Mouse (Mus musculus) heart, adult 2 months (tissue): ENCODE results near the gene Zfp280b.

Experiments used
- EP300 ChIP-seq: fragments of 200-500 bp; IDR thresholded peaks from 2 replicates; pipeline ENCODE4 v1.6.1; 2011; ENCODE audit warnings: low read depth, low read length, control low read depth; ENCODE audit not compliant: insufficient read depth
- POLR2A ChIP-seq: fragments of 200-500 bp; IDR thresholded peaks from 2 replicates; pipeline ENCODE4 v1.6.1; 2011; ENCODE audit warnings: mild to moderate bottlenecking, low read depth, low read length, control low read depth; ENCODE audit not compliant: insufficient read depth

DNA sequence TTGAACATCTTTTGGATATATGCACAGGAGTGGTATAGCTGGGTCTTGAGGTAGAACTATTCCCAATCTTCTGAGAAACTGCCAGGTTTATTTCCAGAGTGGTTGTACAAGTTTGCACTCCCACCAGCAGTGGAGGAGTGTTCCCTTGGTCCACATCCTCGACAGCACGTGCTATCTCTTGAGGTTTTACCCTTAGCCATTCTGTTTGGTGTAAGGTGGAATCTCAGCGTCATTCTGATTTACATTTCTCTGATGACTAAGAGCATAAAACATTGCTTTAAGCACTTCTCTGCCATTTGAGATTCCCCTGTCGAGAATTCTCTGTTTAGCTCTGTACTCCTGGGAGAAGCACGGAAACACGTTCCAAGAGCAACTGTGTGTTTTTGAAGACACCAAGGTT lies 19.5 kb upstream of the Zfp280b start:
- TF ChIP-seq POLR2A (no peak), EP300 (no peak)
